Mouse (Mus musculus) brain, embryonic 14.5 days (tissue): ENCODE results near the gene Snip1.

Experiments used
- CTCF ChIP-seq: fragments of 200-500 bp; IDR thresholded peaks from 2 replicates; pipeline ENCODE4 v1.5.1; 2012; ENCODE audit warnings: inconsistent platforms, mild to moderate bottlenecking, moderate library complexity, borderline replicate concordance; ENCODE audit not compliant: insufficient read depth, insufficient read length; ENCODE audit errors: extremely low read depth
- POLR2A ChIP-seq: fragments of 200-500 bp; IDR thresholded peaks from 2 replicates; pipeline ENCODE4 v1.6.1; 2012; ENCODE audit warnings: mild to moderate bottlenecking, inconsistent platforms, borderline replicate concordance; ENCODE audit not compliant: poor library complexity, insufficient read depth, insufficient read length, severe bottlenecking; ENCODE audit errors: extremely low read depth

- TF ChIP-seq POLR2A (no peak), CTCF (no peak)
Observed at GRCm38 (mm10) chr4:125105354-125105753, 38.9 kb downstream of the Snip1 start.
